Mouse (Mus musculus) heart, embryonic 15.5 days (tissue): ENCODE results near the gene Slc26a10. TPM values are rescaled to one million over a fixed set of nuclear protein-coding genes. Genes with fewer than 3 reads are reported as not detected.
A peak's percentile ranks its signal among the peaks of the same experiment; 100 is the strongest.

Experiments
- ATAC-seq: fragments of 200-750 bp; cut with Nextera tagmentation; replicated peaks from 2 replicates; pipeline ENCODE4 v1.8.0; 2017; ENCODE audit warnings: low read depth, moderate TSS enrichment; ENCODE audit not compliant: insufficient number of reproducible peaks, insufficient read depth, low FRiP score
- H3K27ac ChIP-seq: fragments of 300-500 bp; sonication (generic); 2 replicates; pipeline ENCODE4 v1.5.1; 2015; ENCODE audit warnings: mild to moderate bottlenecking, inconsistent platforms
- H3K27me3 ChIP-seq: fragments of 300-500 bp; sonication (generic); 2 replicates; pipeline ENCODE4 v1.6.1; 2015; ENCODE audit warnings: inconsistent platforms
- H3K36me3 ChIP-seq: fragments of 300-500 bp; sonication (generic); 2 replicates; pipeline ENCODE4 v1.6.1; 2015; ENCODE audit warnings: mild to moderate bottlenecking, inconsistent platforms
- H3K4me1 ChIP-seq: fragments of 300-500 bp; sonication (generic); replicated peaks from 2 replicates; pipeline ENCODE4 v1.6.1; 2015; ENCODE audit warnings: inconsistent platforms
- H3K4me2 ChIP-seq: fragments of 300-500 bp; sonication (generic); 2 replicates; pipeline ENCODE4 v1.6.1; 2015; ENCODE audit warnings: inconsistent platforms, mild to moderate bottlenecking, moderate library complexity
- H3K4me3 ChIP-seq: fragments of 300-500 bp; sonication (generic); 2 replicates; pipeline ENCODE4 v1.5.1; 2015; ENCODE audit warnings: mild to moderate bottlenecking, inconsistent platforms
- H3K9ac ChIP-seq: fragments of 300-500 bp; sonication (generic); 2 replicates; pipeline ENCODE4 v1.6.1; 2015; ENCODE audit warnings: mild to moderate bottlenecking, inconsistent platforms
- H3K9me3 ChIP-seq: fragments of 300-500 bp; sonication (generic); replicated peaks from 2 replicates; pipeline ENCODE4 v1.6.1; 2016; ENCODE audit warnings: inconsistent platforms
- WGBS: fragments of 180-500 bp; shearing (Covaris S2); methylation state at CpG from one replicate; pipeline ENCODE4 v1.1.7; 2015; ENCODE audit warnings: mixed read lengths; 5-methylcytosine and 5-hydroxymethylcytosine counted together
- polyA plus RNA-seq: library from polyadenylated mRNA; unstranded; fragments of >200 nt; fragmentation: Nextera tagmentation; extraction: Ambion mirVana; gene quantifications from 2 replicates; pipeline ENCODE4 v1.2.1, GENCODE M21; 2015

Slc26a10 gene
- polyA plus RNA-seq, 1 experiment from 2014 or later: 15.6 TPM

DNA sequence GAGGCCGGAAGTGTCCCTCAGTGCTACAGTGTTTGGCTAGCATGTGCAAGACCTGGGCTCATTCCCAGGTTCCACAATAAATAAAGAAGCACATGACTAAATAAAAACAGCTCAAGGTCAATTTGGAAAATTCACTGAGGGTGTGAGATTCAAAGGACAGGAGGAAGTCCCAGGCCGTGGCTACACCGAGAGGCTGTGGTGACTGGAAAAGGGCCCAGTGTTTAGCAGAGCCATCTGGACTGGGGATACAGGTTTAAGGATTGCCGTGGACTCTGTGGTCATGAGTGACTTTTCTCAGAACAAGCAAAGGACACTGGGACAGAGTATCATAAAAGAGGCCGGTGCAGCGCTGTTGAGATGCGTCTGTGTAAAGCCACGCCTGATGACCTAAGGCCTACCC lies 32.8 kb upstream of the Slc26a10 start:
- WGBS: 92% methylated on average over 8 of the region's 8 CpGs
- Histone ChIP-seq H3K36me3 (no peaks in the 10 kb centered on the region), H3K9me3 (no peaks in the 10 kb centered on the region), H3K4me2 (no peak overlapping the region), H3K4me3 (no peak overlapping the region), H3K27me3 (0 out of 2 replicates have a peak, but pooled peaks cover 2% of the 10 kb centered on the region), H3K27ac (no peak overlapping the region), H3K4me1 (peaks cover 18% of the 10 kb centered on the region), H3K9ac (no peak overlapping the region)
- no peak for ATAC-seq

DNA sequence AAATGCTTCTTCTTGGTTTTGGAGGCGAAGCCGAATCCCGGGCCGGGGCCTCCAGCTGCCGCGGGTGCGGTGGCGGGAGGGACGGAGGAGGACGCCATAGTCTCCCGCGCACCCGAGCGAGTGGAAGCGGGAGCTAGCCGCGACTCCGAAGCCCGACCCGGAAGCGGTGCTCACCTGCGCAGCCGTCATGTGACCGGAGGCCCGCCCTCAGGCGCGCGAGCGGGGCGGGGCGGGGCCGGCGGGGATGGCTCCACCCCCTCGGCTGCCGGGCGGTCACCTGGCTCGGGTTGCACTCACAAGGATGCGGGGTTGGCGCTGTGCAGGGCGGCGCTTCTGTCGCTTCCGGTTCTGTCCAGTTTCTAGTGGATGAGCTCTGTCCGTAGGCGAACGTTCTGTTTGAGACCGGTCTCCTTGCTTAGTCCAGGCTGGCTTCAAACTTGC lies 31.0 kb upstream of the Slc26a10 start, which contains the start of gene Pip4k2c:
Gene Pip4k2c, minus strand, starts transcription at position 172 of the 441 bp plus-strand sequence.
- Histone ChIP-seq H3K9me3 (no peaks in the 10 kb centered on the region), H3K36me3 (peaks cover 14% of the 10 kb centered on the region; the same call in 1 of the 2 replicates), H3K4me2 (peak within 1 kb of the TSS; percentile 88), H3K9ac (peak within 1 kb of the TSS; percentile 74), H3K27me3 (0 out of 2 replicates have a peak, but pooled peaks cover 2% of the 10 kb centered on the region), H3K4me1 (peaks cover 18% of the 10 kb centered on the region), H3K27ac (peak within 1 kb of the TSS; percentile 44; the same call in 1 of the 2 replicates), H3K4me3 (peak within 1 kb of the TSS; percentile 78)
- WGBS: 1% methylated on average over 47 of the region's 47 CpGs
- peak; percentile 96 for ATAC-seq

DNA sequence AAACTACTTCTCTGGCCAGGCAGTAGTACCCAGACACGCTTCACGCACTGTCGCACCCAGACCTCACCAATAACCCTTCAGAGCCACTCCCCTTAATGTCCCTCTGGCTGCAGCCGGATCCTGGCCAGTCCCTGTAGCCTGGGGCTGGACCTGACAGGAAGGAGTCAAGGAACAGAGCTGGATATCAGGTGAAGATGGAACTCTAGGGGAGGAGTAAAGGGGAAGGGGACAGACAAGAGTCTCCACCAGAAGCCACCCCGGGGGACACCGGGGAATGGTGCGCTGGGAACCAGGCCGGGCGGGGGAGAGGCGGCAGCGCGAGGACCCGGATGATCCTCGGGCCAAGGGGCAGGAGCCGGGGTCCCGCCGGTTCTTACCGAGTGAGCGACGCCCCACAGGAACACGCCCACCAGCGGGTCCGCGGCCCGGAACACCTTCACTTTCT lies 30.5 kb upstream of the Slc26a10 start:
- under 1% methylated on average over 25 of the region's 25 CpGs for WGBS
- Histone ChIP-seq H3K27me3 (0 out of 2 replicates have a peak, but pooled peaks cover 2% of the 10 kb centered on the region), H3K9ac (peak overlapping the region; percentile 74), H3K9me3 (no peaks in the 10 kb centered on the region), H3K4me3 (peak overlapping the region; percentile 78), H3K36me3 (peaks cover 16% of the 10 kb centered on the region; the same call in 1 of the 2 replicates), H3K4me1 (peaks cover 18% of the 10 kb centered on the region), H3K27ac (peak overlapping the region; percentile 44; the same call in 1 of the 2 replicates), H3K4me2 (peak overlapping the region; percentile 88)
- ATAC-seq: peak; percentile 53

DNA sequence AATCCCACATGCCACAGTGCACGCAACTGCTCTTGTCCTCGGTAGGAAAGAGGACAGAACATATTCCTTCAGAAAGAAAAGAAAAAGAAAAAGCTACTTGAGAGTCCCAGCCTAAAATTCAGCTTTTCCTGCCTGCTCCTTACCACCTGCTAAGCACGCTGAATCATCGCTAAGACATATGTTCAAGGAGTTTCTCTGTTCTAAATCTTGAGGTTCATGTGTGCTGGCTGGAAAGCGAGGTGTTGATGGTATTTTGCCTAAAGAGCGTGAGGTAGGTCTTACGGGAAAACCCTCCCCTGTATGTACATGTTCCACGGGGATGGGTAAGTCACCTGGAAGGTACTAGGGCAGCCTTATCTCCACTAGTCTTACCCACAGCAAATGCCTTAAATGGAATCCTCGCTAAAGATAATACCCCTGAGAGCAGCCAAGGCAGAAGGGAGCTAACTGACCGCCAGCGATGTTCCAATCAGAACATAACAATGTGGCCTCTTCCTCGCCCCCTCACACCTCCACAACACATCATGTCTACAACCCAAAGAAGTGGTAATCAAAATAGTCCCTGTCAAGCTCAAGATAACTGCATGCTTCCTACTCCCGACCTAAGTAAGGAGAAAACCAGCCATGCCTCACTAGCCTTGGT lies 29.6 kb upstream of the Slc26a10 start:
- Histone ChIP-seq H3K9ac (no peak overlapping the region), H3K4me1 (peaks cover 18% of the 10 kb centered on the region), H3K27me3 (0 out of 2 replicates have a peak, but pooled peaks cover 2% of the 10 kb centered on the region), H3K4me3 (peak overlapping the region; percentile 78), H3K4me2 (peak overlapping the region; percentile 88), H3K27ac (no peak overlapping the region), H3K36me3 (peaks cover 25% of the 10 kb centered on the region), H3K9me3 (no peaks in the 10 kb centered on the region)
- no peak for ATAC-seq
- 71% methylated on average over 13 of the region's 13 CpGs for WGBS

DNA sequence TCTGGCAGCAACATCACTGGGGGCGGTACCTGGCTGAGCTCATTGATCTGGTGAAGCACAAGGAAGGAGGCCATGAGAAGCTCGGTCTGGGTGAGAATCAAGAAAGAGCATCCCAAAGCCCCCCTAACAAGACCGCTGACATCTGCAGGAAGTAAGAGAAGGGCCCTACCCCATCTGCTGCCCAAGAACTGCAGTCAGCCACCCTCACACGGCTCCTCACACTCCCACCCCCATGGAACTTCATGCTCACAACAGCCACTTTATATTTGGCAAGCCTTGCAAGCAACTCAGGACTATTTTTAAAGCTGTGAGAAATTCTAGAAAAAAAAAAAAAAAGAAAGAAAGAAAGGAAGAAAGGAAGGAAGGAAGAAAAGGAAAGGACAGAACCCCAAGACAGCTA lies 28.5 kb upstream of the Slc26a10 start:
- H3K4me2 ChIP-seq: no peak overlapping the region
- H3K36me3 ChIP-seq: peaks cover 34% of the 10 kb centered on the region
- H3K9me3 ChIP-seq: no peaks in the 10 kb centered on the region
- H3K9ac ChIP-seq: no peak overlapping the region
- H3K27me3 ChIP-seq: no peaks in the 10 kb centered on the region
- no peak overlapping the region for H3K4me3 ChIP-seq
- ATAC-seq: no peak
- H3K27ac ChIP-seq: peak overlapping the region; percentile 37; the same call in 1 of the 2 replicates
- peaks cover 18% of the 10 kb centered on the region for H3K4me1 ChIP-seq
- 77% methylated on average over 4 of the region's 4 CpGs for WGBS

DNA sequence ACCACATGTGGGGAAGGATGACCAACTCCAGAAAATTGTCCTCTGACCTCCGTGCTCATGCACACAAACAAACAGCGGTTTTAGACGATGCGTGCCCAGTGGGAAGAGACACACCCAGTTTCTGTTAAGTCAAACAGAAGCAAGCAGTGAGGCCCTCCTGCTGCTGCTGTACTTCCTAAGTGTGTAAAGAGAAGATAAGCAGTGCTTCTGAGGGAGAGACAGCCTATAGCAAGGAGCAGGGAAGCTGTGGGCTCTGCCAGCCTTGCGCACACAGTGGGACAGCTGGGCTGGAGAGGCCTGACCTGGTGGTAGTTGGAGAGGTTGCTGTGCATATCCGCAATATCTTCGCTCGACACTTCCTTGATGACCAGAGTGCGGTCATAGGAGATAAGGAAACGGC lies 24.9 kb upstream of the Slc26a10 start:
- H3K27me3 ChIP-seq: no peaks in the 10 kb centered on the region
- H3K36me3 ChIP-seq: peaks cover 60% of the 10 kb centered on the region
- H3K9ac ChIP-seq: no peak overlapping the region
- WGBS: 79% methylated on average over 10 of the region's 10 CpGs
- ATAC-seq: no peak
- H3K4me1 ChIP-seq: peaks cover 10% of the 10 kb centered on the region
- H3K4me3 ChIP-seq: no peak overlapping the region
- no peak overlapping the region for H3K27ac ChIP-seq
- H3K9me3 ChIP-seq: no peaks in the 10 kb centered on the region
- H3K4me2 ChIP-seq: no peak overlapping the region

DNA sequence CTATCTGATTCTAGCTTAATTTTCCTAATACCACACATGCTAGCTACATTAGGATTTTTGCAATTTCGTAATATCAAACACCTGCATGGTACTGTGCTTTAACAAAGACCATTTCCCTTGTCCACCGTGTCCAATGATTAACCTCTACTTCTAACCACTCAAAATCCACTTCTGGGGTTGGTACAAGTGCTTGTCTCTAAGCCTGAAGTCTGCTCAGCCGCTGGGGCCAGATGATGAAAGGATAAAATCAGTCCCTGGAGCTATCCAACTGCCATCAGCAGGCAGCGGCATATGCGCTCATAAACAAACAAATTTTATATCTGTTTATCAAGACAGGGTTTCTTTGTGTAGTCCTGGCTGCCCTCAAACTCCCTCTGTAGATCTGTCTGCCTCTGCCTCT lies 24.1 kb upstream of the Slc26a10 start:
- Histone ChIP-seq H3K9me3 (no peaks in the 10 kb centered on the region), H3K27ac (no peak overlapping the region), H3K36me3 (peaks cover 67% of the 10 kb centered on the region), H3K4me2 (no peak overlapping the region), H3K27me3 (no peaks in the 10 kb centered on the region), H3K4me1 (peaks cover 3% of the 10 kb centered on the region; the same call in 1 of the 2 replicates), H3K4me3 (no peak overlapping the region), H3K9ac (no peak overlapping the region)
- 79% methylated on average over 5 of the region's 5 CpGs for whole genome bisulfite sequencing
- ATAC-seq: no peak

DNA sequence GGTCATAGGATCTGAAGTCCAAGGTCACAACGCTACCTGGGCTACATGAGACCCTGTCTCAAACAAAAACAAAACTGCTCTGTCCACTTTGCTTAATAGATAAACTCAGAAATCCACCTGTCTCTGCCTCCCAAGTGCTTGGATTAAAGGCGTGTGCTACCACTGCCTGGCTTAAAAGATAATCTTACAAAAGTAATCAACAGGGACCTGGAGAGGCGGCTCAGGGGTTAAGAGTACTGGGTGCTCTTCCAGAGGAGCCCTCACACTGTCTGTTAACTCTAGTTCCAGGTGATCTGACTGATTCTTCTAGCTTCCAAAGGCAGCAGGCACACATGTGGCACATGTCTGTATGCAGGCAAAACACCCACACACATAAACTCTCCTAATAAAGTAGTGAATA lies 22.7 kb upstream of the Slc26a10 start:
- H3K9me3 ChIP-seq: no peaks in the 10 kb centered on the region
- 86% methylated on average over 3 of the region's 3 CpGs for WGBS
- H3K4me2 ChIP-seq: no peak overlapping the region
- no peak overlapping the region for H3K27ac ChIP-seq
- no peak overlapping the region for H3K4me3 ChIP-seq
- no peaks in the 10 kb centered on the region for H3K27me3 ChIP-seq
- peaks cover 79% of the 10 kb centered on the region for H3K36me3 ChIP-seq
- no peak overlapping the region for H3K9ac ChIP-seq
- no peaks in the 10 kb centered on the region for H3K4me1 ChIP-seq
- ATAC-seq: no peak

DNA sequence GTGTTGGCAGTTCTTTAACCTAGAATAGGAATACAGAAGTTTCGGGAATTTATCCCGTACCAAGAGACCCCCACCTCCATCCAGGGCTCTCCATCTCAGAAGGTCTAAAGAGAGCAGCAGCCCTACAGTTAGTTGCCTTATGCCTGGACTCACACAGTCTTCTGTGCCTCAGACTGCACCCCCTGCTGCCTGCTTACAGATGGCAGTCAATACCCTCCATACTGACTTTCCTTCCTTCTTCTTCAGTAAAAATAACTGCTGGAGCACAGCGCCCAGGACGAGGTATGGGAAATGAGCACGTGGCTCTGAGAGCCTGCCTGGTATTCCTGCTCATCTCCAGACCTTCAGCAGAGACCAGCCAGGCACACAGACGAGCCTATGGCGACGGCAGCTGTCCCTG lies 19.8 kb upstream of the Slc26a10 start:
- Histone ChIP-seq H3K9me3 (no peaks in the 10 kb centered on the region), H3K27ac (no peak overlapping the region), H3K36me3 (peaks cover 56% of the 10 kb centered on the region), H3K4me2 (no peak overlapping the region), H3K4me1 (peaks cover 11% of the 10 kb centered on the region), H3K27me3 (no peaks in the 10 kb centered on the region), H3K4me3 (no peak overlapping the region), H3K9ac (no peak overlapping the region)
- no peak for ATAC-seq
- WGBS: 76% methylated on average over 8 of the region's 8 CpGs

DNA sequence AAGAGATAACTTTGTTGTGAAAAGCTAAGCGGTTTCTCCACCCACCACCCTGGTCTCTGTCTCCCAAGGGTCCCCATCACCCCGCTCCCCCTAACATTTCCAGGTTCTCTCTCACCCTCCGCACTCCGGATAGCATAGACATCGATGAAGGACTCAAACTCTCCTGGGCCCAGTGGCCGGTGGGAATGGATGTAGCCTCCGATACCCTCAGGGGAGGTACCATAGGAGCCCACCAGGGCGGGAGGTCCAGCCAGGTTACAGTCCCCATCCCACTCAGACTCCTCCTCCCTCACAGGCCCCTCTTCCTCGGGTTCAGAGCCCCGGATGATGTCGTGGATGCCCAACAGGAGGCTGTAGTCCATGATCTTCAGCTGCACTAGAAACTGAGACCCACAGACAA lies 19.0 kb upstream of the Slc26a10 start:
- Histone ChIP-seq H3K9me3 (no peaks in the 10 kb centered on the region), H3K4me1 (peaks cover 19% of the 10 kb centered on the region), H3K27me3 (no peaks in the 10 kb centered on the region), H3K4me2 (no peak overlapping the region), H3K36me3 (peaks cover 48% of the 10 kb centered on the region), H3K4me3 (no peak overlapping the region), H3K9ac (no peak overlapping the region), H3K27ac (no peak overlapping the region)
- ATAC-seq: no peak
- WGBS: 86% methylated on average over 11 of the region's 11 CpGs

DNA sequence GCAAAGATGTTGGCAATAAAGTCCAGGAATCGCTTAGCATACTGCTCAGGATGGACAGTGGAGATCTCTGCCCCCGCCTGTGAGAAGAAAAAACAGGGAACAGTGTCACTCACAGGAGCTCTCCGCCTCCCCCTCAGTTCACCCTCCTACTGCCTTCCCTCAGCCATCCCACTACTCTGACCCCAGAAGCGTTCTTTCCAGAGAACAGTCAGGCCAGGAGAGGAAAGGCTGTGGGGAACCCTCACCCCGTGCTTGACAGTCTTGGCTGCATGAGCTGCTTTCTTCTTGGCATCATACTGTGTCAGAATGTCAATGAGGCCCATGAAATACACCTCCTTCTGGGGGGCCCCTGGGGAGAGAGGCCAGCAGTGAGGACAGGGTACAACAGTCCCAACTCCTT lies 18.6 kb upstream of the Slc26a10 start:
- Histone ChIP-seq H3K27me3 (no peaks in the 10 kb centered on the region), H3K36me3 (peaks cover 47% of the 10 kb centered on the region)
- WGBS: 63% methylated on average over 5 of the region's 5 CpGs

DNA sequence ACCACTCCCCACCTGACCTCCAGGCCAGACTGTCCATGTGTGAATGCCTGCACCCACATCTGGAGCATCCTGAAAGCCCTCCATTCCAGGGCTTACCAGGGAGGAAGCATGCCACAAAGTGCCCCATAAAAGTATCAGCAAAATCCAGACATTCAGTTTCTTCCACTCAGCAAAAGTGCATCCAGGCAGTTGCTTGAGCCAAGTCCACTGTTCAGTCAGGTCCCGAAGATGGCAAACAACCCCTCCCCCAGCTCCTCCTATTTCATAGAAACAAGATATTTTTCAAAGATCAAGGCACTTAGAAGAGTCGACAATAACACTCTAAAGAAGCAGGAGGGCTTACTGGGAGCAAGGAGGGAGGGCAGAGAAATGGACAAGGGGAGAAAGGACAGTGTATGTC lies 18.0 kb upstream of the Slc26a10 start:
- Histone ChIP-seq H3K27me3 (no peaks in the 10 kb centered on the region), H3K4me1 (peaks cover 22% of the 10 kb centered on the region), H3K4me3 (no peak overlapping the region), H3K9ac (no peak overlapping the region), H3K36me3 (peaks cover 43% of the 10 kb centered on the region), H3K9me3 (no peaks in the 10 kb centered on the region), H3K4me2 (no peak overlapping the region), H3K27ac (no peak overlapping the region; the same call in 1 of the 2 replicates)
- ATAC-seq: no peak
- 58% methylated on average over 2 of the region's 2 CpGs for WGBS

More for the DNA sequence above, 18.6 kb upstream of the Slc26a10 start:
- Histone ChIP-seq H3K9me3 (no peaks in the 10 kb centered on the region), H3K4me3 (no peak overlapping the region), H3K4me2 (no peak overlapping the region), H3K9ac (no peak overlapping the region), H3K4me1 (peaks cover 22% of the 10 kb centered on the region), H3K27ac (no peak overlapping the region; the same call in 1 of the 2 replicates)
- no peak for ATAC-seq
